Mouse (Mus musculus) thymus, postnatal 25 days (tissue): Measurements from ENCODE around the gene Lamc3.
A peak's percentile ranks its signal among the peaks of the same experiment; 100 is the strongest.

Experiments used
- DNase-seq: peaks from one replicate; pipeline ENCODE4 v3.0.0; 2022

Gene Lamc3

GRCm38 (mm10) chr2:31943011-31943410, 55.9 kb downstream of the Lamc3 start:
- DNase-seq = no peak

- DNase-seq = no peak
These were observed 58.5 kb downstream of the Lamc3 start for GRCm38 (mm10) chr2:31945580-31945979.

GRCm38 (mm10) chr2:31948392-31948791, 61.3 kb downstream of the Lamc3 start:
- DNase-seq = no peak

- DNase-seq = no peak
These were observed 61.7 kb downstream of the Lamc3 start for GRCm38 (mm10) chr2:31948801-31949200.

- DNase-seq = peak; percentile 44
These were observed 63.2 kb downstream of the Lamc3 start, which contains the start of gene Aif1l for GRCm38 (mm10) chr2:31950058-31950871. Gene Aif1l (plus strand): TSS chr2:31950139.

GRCm38 (mm10) chr2:31950966-31951365, 63.9 kb downstream of the Lamc3 start:
- no peak for DNase-seq

GRCm38 (mm10) chr2:31952236-31952635, 65.1 kb downstream of the Lamc3 start:
- DNase-seq = no peak

GRCm38 (mm10) chr2:31952725-31953124, 65.6 kb downstream of the Lamc3 start:
- no peak for DNase-seq

GRCm38 (mm10) chr2:31953687-31954086, 66.6 kb downstream of the Lamc3 start:
- DNase-seq = no peak

GRCm38 (mm10) chr2:31954779-31955181, 67.7 kb downstream of the Lamc3 start:
- DNase-seq = no peak

GRCm38 (mm10) chr2:31955686-31956085, 68.6 kb downstream of the Lamc3 start:
- DNase-seq = no peak

- DNase-seq = no peak
These were observed 70.1 kb downstream of the Lamc3 start for GRCm38 (mm10) chr2:31957211-31957610.

GRCm38 (mm10) chr2:31960986-31961385, 73.9 kb downstream of the Lamc3 start:
- DNase-seq = no peak

- no peak for DNase-seq
These were observed 74.7 kb downstream of the Lamc3 start for GRCm38 (mm10) chr2:31961791-31962222.

GRCm38 (mm10) chr2:31962501-31963224, 75.6 kb downstream of the Lamc3 start:
- DNase-seq = no peak

- no peak for DNase-seq
These were observed 76.4 kb downstream of the Lamc3 start for GRCm38 (mm10) chr2:31963491-31963890.

- no peak for DNase-seq
These were observed 77.1 kb downstream of the Lamc3 start for GRCm38 (mm10) chr2:31964191-31964590.

- DNase-seq = peak; percentile 77
These were observed 78.0 kb downstream of the Lamc3 start for GRCm38 (mm10) chr2:31965110-31965509.

GRCm38 (mm10) chr2:31966801-31967200, 79.7 kb downstream of the Lamc3 start:
- no peak for DNase-seq

- no peak for DNase-seq
These were observed 85.5 kb downstream of the Lamc3 start for GRCm38 (mm10) chr2:31972589-31972988.

- peak; percentile 99 for DNase-seq
These were observed 87.2 kb downstream of the Lamc3 start, which contains the start of gene Nup214 for GRCm38 (mm10) chr2:31974141-31974808. Gene Nup214 (plus strand): TSS chr2:31974436.

- DNase-seq = no peak
These were observed 87.8 kb downstream of the Lamc3 start for GRCm38 (mm10) chr2:31974809-31975371.

GRCm38 (mm10) chr2:31987774-31988173, 100.7 kb downstream of the Lamc3 start:
- DNase-seq = no peak
